Mouse (Mus musculus): Measurements from ENCODE around the gene Gnb1.

- TF ChIP-seq CTCF (IDR thresholded peaks at IDR 0.05) (no peak), EP300 (IDR thresholded peaks at IDR 0.05) (no peak)
Observed at GRCm38 (mm10) chr4:155490456-155490855, 705 bp upstream of the Gnb1 start.

All from lung, postnatal 0 days (tissue).